Mouse (Mus musculus) T-cell, adult 2 months (primary cell): ENCODE measurements around the gene Srrm3.

Experiments
- DNase-seq: peaks from one replicate; pipeline ENCODE4 v3.0.0; 2022; ENCODE audit warnings: low spot score

The Srrm3 gene

DNA sequence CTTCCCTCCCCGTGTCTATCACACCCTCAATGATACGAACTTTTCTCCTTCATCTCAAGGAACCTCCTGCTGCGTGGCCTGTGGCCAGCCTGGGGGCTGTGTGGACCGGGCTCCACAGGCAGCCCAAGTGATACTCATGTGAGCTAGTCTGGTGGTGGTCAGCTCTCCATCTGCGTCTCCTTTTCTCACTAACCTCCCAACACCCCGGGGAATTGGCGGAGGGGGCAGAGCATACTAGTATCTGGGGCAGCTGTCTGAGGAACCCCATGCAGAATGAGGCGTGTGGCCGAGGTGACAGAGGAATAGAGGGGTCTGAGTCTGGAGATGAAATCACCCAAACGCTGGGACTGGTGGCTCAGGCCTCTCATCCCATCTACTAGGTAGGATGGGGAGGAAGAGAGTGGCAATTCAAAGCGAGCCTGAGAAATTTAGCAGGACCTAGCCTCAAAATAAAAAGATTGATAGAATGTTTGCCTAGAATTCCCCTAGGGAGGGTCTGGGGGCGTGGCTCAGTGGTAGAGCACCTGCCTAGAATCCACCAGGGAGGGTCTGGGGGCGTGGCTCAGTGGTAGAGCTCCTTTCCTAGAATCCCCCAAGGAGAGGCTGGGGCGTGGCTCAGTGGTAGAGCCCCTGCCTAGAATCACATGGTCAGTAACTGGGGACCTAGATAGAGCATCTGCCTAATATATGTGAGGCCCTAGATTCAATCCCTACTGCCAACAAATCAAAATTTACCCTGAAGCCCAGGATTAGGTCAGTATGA is 63.2 kb downstream of the Srrm3 start:
- DNase-seq: no peak

DNA sequence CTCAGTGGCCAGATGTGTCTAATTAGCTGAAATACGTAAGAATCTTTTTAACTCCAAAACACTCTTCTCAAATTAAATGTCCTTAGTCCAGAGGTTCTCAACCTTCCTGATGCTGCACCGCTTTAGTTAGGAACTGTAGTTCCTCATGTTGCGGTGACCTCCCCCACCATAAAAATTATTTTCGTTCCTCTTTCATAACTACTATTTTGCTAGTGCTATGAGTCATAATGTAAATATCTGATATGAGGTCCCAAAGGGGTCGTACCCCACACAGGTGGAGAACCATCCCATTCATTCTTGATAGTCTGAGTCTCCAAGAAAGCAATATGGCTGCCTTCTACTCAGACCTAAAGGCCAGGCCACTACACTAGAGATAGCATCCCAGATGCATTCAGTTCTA is 63.8 kb downstream of the Srrm3 start:
- DNase-seq: no peak

DNA sequence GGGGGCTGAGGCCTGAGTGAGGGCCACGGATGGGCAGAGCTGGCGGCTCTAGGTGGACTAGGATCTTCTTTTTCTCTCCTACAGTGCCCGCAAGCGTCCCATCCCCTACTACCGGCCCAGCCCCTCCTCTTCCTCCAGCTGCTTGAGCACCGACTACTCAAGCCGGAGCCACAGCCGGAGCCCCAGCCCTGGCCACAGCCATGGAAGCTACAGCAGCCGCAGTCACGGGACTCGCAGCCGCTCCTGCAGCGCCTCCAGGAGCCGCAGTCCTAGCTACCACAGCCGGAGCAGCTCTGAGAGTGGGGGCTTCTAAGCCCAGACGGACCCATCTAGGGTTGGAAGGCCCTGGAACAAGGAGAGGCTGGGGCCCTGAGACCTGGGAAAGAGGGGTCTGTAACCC is 66.3 kb downstream of the Srrm3 start:
- no peak for DNase-seq

DNA sequence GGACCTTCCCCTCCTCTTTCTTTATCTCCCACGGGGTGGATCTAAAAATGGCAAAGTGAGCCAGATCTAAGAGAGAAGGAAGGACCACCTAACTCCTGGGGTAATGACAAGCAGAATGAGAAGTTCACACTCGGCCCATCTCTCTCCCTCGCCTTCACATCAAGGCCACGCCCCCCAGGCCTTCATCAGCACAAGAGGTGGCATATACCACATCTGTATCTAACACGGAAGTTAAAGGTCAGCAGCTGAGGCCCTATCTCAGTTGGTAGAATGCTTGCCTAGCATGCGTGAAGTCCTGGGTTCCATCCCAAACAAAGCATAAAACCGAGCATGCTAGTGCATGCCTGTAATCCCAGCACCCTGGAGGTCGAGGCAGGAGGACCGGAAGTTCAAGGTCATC is 67.1 kb downstream of the Srrm3 start:
- no peak for DNase-seq

DNA sequence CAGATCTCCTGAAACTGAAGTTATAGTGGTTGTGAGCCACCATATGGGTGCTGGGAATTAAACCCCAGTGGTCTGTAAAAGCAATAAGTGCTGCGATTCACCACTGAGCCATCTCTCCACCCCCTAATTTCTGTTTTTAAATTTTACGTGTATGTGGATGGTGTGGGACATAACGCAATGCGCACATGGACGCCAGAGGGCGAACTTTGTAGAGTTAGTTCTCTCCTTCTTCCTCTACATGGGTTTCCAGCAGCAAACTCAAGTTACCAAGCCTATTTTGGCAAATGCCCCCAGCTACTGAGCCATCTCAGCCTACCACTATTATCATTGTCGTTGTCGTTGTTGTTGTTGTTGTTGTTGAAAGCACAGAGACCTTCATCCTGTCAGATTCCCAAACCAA is 70.5 kb downstream of the Srrm3 start:
- peak; percentile 31 for DNase-seq

DNA sequence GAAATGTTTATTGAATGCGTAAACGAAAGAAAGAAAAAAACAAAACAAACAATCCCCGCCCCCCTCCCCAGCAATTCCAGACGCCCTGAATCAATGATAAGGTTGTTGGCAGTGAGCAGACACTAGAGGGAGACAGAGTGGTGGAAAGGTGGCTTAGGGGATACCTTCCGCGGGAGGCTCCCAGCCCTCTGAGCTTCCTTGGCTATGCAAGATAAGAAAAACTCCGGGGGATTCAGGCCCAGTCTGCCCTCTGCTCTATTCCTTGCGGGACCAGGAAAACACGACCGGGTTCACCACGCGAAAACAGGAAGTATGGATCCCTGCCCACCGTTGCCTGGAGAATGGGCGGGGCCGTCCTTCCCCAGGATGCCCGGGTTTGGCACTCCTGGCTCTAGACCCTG is 71.1 kb downstream of the Srrm3 start:
- no peak for DNase-seq

DNA sequence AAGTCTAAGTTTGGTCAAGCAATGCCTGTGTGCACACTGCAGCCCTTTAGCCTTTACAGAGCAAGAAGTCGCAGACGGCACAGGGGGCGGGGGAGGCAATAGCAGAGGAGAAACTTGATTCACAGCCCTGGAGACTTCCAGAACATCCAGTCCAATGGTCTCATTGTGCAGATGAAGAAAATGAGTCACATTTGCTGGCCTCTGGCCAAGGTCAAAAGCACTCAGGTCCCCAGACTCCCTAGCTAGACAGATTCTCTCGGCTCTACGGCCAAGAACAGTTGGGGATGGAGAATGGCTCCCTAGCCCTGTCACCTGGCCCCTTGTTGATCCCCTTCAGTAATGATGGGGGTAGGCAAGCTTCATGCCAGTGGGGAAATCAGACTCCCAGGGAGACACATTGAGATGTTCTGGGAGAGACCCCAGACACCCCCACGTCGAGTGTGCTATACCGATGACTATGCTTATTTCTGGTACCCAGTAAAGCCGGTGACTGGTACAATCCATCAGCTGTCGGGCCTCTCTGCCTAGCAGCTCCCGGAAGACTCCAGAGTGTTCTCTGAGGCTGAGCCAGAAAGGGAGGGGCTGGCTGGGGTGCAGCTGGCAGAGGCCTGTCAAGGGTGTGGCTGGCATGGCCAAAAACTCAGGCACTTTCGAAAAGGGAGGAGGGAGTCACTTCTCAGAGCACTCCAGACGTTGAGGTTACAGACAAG is 72.9 kb downstream of the Srrm3 start:
- no peak for DNase-seq

DNA sequence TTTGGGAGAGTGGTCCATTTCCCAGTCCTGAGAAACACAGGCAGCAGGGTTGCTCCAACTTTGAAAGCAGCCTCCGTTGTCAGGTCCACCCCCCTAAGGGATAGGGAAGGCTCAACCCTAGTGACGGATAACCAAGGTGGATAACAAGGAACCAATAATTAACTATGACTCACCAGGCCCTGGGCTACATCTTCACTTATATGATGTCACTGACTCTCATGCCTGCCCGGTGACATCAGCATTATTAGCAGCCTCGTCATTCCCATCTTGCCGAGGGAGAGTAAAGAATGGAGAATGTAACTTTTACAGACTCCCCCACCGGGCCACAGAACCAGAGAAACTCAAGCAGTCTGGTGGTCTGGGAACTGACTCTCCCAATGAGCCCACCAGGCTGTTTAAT is 78.0 kb downstream of the Srrm3 start:
- no peak for DNase-seq

DNA sequence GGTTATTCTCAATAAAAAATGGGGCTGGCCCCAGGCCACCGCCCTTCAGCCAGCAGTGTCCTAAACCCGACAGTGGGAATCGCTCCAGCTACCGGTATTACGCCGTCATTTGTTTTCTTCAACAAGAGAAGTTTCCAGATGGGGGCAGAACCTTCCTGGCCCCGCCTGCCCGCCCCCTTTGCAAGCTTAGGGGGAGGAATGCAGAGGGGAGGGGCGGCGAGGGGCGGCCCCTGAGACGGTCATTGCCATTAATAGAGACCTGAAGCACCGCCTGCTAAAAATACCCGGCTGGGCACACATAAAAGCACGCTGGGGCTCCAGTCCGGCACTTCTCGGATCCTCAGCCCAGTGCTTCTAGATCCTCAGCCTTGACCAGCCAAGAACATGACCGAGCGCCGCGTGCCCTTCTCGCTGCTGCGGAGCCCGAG is 81.0 kb downstream of the Srrm3 start, which contains the start of gene Hspb1:
Gene Hspb1, plus strand, starts transcription at position 245 of the 428 bp plus-strand sequence.
- DNase-seq: no peak

DNA sequence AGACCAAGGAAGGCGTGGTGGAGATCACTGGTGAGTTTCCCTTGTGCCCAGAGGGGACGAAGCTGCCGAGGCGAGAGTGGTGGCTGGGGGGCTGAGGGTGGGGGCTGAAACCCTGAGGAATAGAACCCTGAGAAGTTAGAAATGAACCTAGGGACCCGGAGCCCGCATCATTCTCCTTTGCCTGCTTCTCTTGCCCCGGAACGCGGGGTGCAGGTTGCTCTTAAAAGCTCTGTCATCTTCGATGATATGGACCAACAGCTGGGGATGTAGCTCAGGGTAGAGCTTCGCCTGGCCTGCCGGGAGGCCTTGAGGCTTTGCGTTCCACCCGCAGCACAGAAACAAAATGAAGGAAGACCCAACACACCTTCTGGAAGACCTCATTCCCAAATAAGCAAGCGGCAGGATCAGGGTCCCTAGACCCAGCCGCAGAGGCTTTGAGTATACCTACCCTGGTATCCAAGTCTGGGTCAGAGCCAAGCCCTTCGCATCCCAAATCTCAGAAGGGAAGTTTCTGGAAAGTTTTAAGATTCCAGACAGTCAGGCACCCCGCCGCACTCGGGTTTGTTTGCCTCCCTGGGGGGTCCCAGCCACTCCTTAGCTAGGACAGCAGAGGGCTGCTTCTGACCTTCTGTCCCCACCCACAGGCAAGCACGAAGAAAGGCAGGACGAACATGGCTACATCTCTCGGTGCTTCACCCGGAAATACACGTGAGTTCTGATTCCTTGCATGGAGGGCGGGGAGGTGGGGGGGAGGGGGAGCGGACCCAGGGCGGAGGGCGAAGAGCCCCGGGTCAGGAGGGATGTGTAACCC is 81.9 kb downstream of the Srrm3 start:
- DNase-seq: no peak

DNA sequence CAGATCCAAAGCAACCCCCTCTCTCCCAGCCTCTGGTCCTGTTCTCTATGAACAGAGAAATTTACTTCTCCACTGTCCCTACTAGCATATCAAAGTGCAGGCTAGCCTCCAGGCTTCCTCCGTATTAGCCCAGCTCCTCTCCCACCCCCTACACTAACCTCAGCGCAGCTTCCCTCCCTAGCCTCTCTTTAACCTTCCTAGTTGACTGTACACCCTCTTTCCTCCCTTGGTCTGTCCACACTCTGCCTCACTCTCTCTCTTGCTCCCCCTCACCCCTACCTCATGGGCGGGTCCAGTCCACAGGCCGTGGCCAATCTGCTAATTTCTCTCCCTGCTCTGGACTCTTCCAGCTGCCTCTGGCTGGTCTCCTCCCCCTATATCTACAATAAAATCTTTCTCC is 83.6 kb downstream of the Srrm3 start:
- DNase-seq: no peak

DNA sequence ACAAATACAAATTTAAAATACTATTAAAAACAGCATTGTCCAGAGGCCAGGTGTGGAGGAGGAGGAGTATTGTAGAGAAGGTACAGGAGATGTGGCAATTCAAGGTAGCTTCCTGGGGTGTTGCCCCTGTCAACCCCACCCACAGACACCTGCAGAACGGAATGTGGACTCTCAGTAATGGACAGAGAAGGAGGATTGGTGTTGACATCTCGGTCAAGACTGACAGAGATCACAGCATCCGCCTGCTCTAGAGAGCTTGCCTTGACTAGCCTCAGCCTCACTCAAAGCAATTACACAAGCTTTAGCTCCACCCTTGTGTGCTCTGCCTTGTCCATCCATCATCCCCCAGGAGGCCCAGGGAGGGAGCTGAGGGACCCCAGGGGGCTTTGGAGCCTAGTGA is 84.2 kb downstream of the Srrm3 start:
- no peak for DNase-seq

DNA sequence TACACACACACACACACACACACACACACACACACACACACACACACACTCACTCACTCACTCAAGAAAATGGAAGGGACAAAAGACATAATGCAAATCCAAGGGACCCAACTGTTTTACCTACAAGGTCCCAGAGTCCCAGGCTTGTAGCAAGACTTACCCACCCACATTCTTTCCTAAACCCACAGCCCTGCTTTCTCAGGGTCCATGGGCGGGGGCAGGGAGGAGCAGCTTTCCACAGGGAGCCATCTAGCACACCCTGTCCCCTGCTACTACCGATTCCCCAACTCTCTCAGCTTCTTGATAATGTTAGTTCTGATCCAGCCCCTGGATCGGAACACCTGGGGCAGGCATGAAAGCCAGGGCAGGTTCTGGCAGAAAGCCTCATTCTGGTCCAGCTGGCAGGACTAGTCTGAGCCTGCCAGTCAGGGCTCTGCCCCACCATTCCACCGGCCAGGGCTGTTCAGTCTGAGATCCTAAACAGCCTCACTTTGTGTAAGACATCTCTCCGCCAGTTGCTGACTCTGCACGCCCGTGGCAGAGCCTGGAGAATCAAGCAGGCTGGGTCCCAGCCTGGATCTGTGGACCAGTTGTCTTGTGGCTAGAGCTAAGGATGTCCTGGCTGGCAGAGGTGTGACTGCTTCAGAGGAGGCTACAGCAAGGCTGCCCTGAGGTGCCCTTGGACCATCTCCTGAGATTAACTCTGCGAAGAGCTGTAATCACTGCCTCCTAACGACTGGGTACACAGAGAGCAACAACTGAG is 86.1 kb downstream of the Srrm3 start:
- no peak for DNase-seq

DNA sequence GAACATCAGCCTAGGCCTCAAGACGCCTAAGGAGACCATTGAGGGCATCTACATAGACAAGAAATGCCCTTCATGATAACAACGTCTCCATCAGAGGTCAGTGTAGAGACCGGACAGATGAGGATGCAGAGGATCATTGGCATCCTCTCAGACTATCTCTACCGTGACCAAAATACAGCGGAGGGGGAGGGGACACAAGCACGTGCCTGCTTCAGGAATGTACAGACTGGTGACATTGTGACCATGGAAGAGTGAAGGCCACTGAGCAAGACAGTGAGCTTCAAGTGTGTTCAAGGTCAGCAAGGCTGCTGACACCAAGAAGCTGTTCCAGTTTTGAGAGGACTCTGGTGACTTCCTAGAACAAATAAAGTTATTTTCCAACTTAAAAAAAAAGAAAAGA is 88.3 kb downstream of the Srrm3 start:
- DNase-seq: no peak

DNA sequence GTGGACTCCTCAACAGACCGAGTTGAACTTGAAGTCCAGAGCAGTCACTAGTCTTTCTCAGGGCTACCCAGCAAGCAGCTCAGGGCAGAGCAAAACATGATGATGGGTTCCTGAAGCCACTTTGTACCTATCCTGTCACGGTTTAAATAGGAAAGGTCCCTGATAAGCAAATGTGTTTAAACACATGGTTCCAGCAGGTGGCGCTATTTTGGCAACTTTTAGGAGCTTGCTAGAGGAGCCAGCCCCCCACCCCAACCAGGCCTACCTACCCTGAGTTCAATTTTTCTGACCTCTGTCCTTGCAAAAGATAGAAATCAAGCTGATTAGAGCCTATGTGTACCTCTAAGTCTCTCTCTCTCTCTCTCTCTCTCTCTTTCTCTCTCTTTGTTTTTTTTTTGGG is 91.3 kb downstream of the Srrm3 start:
- peak; percentile 53 for DNase-seq

DNA sequence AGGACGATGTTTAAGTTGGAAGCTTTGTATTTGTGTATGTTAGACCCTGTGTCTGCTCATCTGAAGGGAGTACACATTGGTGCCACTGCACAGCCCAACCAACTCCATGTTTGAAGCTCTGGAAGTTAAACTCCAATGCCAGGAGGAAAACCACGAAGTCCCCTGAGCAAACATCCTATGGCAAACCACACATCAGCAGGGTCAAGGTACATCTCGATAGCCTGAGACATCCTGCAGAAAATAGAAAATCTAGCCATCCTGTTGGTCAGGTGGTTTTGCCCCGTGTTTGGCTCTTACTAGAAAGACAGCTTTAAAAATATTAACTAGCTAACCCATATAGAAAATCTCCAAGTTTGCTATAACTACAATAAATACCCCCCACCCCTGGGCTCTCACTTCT is 92.3 kb downstream of the Srrm3 start:
- no peak for DNase-seq

DNA sequence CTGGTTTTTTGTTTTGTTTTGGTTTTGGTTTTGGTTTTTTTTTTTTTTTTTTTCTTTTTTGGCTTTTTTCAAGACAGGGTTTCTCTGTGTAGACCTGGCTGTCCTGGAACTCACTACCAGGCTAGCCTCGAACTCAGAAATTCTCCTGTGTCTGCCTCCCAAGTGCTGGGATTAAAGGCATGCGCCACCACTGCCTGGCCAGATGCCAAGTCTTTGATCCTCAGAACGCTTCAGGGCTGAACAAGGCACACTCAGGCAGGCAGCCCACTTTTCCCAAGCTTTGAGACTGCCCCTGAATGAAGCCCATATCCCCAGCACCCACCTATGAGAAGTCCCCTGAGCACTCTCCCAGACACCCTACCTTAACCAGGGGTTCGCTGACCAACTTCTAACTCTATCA is 93.1 kb downstream of the Srrm3 start:
- no peak for DNase-seq

DNA sequence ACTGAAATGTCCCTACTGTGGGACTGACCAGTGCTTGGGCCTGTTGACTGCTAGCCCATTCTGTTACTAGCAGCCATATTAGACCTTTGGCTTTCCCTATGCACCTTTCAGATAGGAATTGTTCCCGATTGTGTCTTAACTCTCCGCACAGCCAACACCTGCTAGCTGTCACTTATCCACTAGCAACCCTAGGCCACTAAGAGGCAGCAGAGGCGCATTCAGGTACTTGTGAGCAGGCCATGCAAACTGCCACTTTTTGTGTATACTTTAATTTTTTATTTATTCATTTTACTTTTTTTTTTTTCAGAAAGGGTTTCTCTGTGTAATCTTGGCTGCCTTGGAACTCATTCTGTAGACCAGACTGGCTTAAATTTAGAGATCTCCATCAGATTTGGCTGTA is 94.0 kb downstream of the Srrm3 start:
- DNase-seq: no peak

DNA sequence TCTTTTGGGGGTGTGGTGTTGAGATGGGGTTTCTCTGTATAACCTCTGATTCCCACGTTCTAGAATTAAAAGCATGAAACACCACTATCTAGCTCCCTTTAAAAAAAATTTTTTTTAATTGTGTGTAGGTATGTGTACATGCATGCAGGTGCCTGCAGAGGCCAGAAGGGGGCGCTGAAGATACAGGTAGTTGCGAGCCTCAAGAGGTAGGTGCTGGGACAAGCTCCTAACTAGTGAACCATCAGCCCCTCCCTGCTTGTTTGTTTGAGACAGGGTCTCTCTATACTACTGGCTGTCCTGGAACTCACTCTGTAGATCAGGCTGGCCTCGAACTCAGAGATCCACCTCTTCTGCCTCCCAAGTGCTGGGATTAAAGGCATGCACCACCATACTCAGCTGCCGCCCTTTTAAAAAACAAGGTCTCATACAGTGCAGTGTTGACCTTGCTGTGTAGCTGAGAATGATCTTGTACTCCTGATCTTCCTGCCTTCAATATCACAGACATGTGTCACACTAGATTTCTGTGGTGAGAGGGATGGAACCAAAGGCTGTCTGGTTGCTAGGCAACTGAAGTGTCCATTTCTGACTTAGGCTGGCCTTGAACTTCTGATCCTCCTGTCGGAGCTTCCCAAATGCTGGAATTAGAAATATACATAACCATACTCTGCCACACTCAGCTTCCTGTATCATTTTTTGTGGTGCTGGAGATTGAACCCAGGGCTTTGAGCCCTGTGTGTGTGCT is 94.8 kb downstream of the Srrm3 start:
- DNase-seq: peak; percentile 33

DNA sequence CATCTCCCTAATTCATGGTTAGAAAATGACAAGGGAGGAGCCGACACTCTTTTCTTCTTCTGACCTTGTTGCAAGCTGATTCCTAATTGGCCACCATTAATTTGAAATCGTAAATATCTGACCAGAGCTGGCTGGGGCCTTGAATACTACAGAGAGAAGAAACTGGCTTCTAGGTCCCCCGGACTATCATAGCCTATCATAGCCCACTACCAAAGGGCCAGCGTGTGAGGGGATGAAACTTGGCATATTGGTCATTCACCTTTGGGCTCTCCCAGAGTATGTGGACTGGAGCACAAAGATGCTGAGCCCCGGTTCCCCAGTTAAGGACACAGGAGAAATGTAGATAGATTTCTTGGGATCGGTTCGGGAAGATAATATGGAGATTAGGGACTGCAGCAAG is 96.4 kb downstream of the Srrm3 start:
- DNase-seq: no peak

DNA sequence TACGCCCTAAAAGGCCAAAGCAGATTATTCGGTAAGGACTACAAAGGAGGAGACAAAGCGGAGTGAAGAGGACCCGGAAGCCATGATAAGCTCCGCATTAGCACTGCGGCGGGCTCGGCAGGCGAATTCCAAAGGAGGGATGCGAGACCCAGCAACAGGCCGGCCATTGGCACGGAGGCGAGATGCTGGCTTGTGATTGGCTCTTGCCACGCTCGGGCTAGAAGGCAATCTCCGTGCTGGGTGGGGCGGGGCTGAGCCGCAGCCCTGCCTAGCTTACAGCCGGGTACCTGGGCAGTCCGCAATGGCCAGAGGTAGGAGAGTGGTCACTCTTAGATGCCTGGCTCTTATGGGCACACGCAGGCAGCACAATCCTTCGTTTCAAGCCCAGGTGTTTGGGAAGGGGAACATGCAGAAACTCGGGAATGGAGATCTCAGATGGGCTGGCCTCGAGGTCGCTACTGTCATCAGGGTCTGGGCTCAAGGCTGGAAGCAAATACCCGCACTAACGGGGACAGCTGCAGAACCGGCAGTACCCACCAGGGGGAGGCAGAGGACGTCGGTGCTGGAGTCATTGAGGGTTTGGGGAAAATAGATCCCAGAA is 97.0 kb downstream of the Srrm3 start:
- peak; percentile 49 for DNase-seq
